Mouse (Mus musculus) right cerebral cortex, postnatal 4 days (tissue): ENCODE results near the gene Defb29.

Experiments used
- DNase-seq: peaks from one replicate; pipeline ENCODE4 v3.0.0-alpha.2; 2022

Defb29 gene

DNA sequence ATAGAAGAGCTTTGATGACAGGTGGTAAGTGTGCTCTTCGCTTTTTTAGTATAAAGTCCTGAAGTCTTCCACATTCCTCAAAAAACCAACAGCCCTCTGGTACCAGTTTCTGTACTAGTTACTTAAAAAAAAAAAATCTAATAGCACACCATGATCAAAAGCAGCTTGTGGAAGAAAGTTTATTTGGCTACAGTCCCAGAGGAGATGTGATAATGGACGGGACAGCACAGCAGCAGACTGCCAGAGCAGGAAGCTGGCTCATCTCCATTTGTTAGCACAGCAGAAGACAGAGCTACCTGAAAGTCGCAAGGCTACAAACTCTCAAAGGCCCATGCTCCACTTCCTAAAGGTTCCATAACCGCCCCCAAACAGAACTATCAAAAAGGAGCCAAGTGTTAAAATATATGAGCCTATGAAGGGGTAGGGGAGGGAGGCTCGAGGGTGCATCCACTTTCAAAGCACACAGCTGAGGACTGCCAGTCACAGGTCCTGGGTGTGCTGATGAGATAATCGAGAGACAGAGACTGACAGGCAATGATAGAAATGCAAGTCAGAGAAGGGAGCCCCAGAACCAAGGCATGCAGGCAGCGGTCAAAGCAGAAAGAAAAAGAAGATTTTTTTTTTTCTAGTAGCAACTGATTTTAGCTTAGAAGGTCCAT, 39.6 kb downstream of the Defb29 start:
- no peak for DNase-seq

GRCm38 (mm10) chr2:152498020-152498419, 41.9 kb downstream of the Defb29 start:
- DNase-seq = no peak

GRCm38 (mm10) chr2:152493151-152493550, 46.7 kb downstream of the Defb29 start:
- no peak for DNase-seq

- DNase-seq = no peak
Observed at GRCm38 (mm10) chr2:152490038-152490437, 49.9 kb downstream of the Defb29 start, which contains the start of gene Defb22. TSS of gene Defb22 (minus strand) at chr2:152490138.
